Mouse (Mus musculus) cerebellum, adult 9-11 months (tissue): Measurements from ENCODE around the gene AI413582.

Experiments used
- DNase-seq: peaks from one replicate; pipeline ENCODE4 v3.0.0; 2022

The AI413582 gene

GRCm38 (mm10) chr17:27565163-27565941 lies at the start of gene AI413582:
AI413582 (minus strand) TSS chr17:27565756.
- DNase-seq: peak; percentile 99

- peak; percentile 69 for DNase-seq
These were observed 47.5 kb upstream of the AI413582 start for GRCm38 (mm10) chr17:27613016-27613415.

GRCm38 (mm10) chr17:27611994-27612393 lies 46.4 kb upstream of the AI413582 start:
- no peak for DNase-seq

GRCm38 (mm10) chr17:27611519-27611884 lies 45.9 kb upstream of the AI413582 start:
- DNase-seq: no peak

- DNase-seq: no peak
These were observed 45.3 kb upstream of the AI413582 start for GRCm38 (mm10) chr17:27610679-27611518.

GRCm38 (mm10) chr17:27609576-27609975 lies 44.0 kb upstream of the AI413582 start:
- DNase-seq: no peak

GRCm38 (mm10) chr17:27603522-27604234 lies 38.1 kb upstream of the AI413582 start:
- peak; percentile 70 for DNase-seq

- DNase-seq: no peak
These were observed 37.5 kb upstream of the AI413582 start for GRCm38 (mm10) chr17:27603036-27603435.

- peak; percentile 89 for DNase-seq
These were observed 35.3 kb upstream of the AI413582 start for GRCm38 (mm10) chr17:27600869-27601268.

GRCm38 (mm10) chr17:27600286-27600685 lies 34.7 kb upstream of the AI413582 start:
- DNase-seq: no peak

- DNase-seq: no peak
These were observed 31.0 kb upstream of the AI413582 start for GRCm38 (mm10) chr17:27596376-27597190.

GRCm38 (mm10) chr17:27595659-27596375 lies 30.3 kb upstream of the AI413582 start:
- no peak for DNase-seq

GRCm38 (mm10) chr17:27592565-27592910 lies 27.0 kb upstream of the AI413582 start:
- no peak for DNase-seq

GRCm38 (mm10) chr17:27591826-27592564 lies 26.4 kb upstream of the AI413582 start:
- no peak for DNase-seq

GRCm38 (mm10) chr17:27588231-27588630 lies 22.7 kb upstream of the AI413582 start:
- DNase-seq: no peak

- no peak for DNase-seq
These were observed 21.7 kb upstream of the AI413582 start for GRCm38 (mm10) chr17:27587252-27587651.

GRCm38 (mm10) chr17:27586661-27587060 lies 21.1 kb upstream of the AI413582 start:
- DNase-seq: no peak

- DNase-seq: no peak
These were observed 17.8 kb upstream of the AI413582 start for GRCm38 (mm10) chr17:27583185-27583894.

- DNase-seq: peak; percentile 63
These were observed 15.0 kb upstream of the AI413582 start for GRCm38 (mm10) chr17:27580392-27581068.

GRCm38 (mm10) chr17:27579816-27580215 lies 14.3 kb upstream of the AI413582 start:
- peak; percentile 86 for DNase-seq
